Mouse (Mus musculus) bone marrow macrophage, adult 2 months (primary cell): ENCODE results near the gene 1700001C19Rik.

Experiments
- CTCF ChIP-seq: IDR thresholded peaks from 2 replicates; pipeline ENCODE4 v1.5.1; 2012; ENCODE audit warnings: low read depth, mild to moderate bottlenecking, low read length, moderate library complexity
- POLR2A ChIP-seq: IDR thresholded peaks from 2 replicates; pipeline ENCODE4 v1.6.1; 2012; ENCODE audit warnings: mild to moderate bottlenecking, low read depth, low read length, borderline replicate concordance

GRCm38 (mm10) chr17:47373991-47374390 lies 63.2 kb downstream of the 1700001C19Rik start:
- TF ChIP-seq CTCF (no peak), POLR2A (no peak)
